Mouse (Mus musculus) brain, embryonic 14.5 days (tissue): ENCODE measurements around the gene Cdkn2aip.
A peak's percentile ranks its signal among the peaks of the same experiment; 100 is the strongest.

Experiments used
- CTCF ChIP-seq: fragments of 200-500 bp; IDR thresholded peaks from 2 replicates; pipeline ENCODE4 v1.5.1; 2012; ENCODE audit warnings: inconsistent platforms, mild to moderate bottlenecking, moderate library complexity, borderline replicate concordance; ENCODE audit not compliant: insufficient read depth, insufficient read length; ENCODE audit errors: extremely low read depth
- POLR2A ChIP-seq: fragments of 200-500 bp; IDR thresholded peaks from 2 replicates; pipeline ENCODE4 v1.6.1; 2012; ENCODE audit warnings: mild to moderate bottlenecking, inconsistent platforms, borderline replicate concordance; ENCODE audit not compliant: poor library complexity, insufficient read depth, insufficient read length, severe bottlenecking; ENCODE audit errors: extremely low read depth

- TF ChIP-seq CTCF, result peak; percentile 28; the same call in 1 of the 2 replicates
- TF ChIP-seq POLR2A, result no peak
Observed at GRCm38 (mm10) chr8:47689704-47690326, 23.9 kb downstream of the Cdkn2aip start.
